Mouse (Mus musculus) stomach, embryonic 14.5 days (tissue): ENCODE data around the gene Lrba. TPM values are rescaled to one million over a fixed set of nuclear protein-coding genes. Genes with fewer than 3 reads are reported as not detected.

Source experiments
- ATAC-seq: fragments of 200-750 bp; cut with Nextera tagmentation; 2 replicates; pipeline ENCODE4 v1.8.0; 2017; ENCODE audit warnings: low read depth, moderate TSS enrichment; ENCODE audit not compliant: insufficient number of reproducible peaks, insufficient read depth, low FRiP score
- H3K27ac ChIP-seq: fragments of 300-500 bp; sonication (generic); 2 replicates; pipeline ENCODE4 v1.5.1; 2014; ENCODE audit warnings: mild to moderate bottlenecking, low read length, moderate library complexity, mixed read lengths
- H3K27me3 ChIP-seq: fragments of 300-500 bp; sonication (generic); 2 replicates; pipeline ENCODE4 v1.6.1; 2014; ENCODE audit warnings: low read length, control low read depth, mixed read lengths; ENCODE audit not compliant: control insufficient read depth, insufficient read depth
- H3K36me3 ChIP-seq: fragments of 300-500 bp; sonication (generic); 2 replicates; pipeline ENCODE4 v1.6.1; 2014; ENCODE audit warnings: mild to moderate bottlenecking, control low read depth, low read length, moderate library complexity, mixed read lengths; ENCODE audit not compliant: control insufficient read depth, insufficient read depth
- H3K4me1 ChIP-seq: fragments of 300-500 bp; sonication (generic); 2 replicates; pipeline ENCODE4 v1.6.1; 2014; ENCODE audit warnings: low read length, control low read depth, mixed read lengths; ENCODE audit not compliant: control insufficient read depth, insufficient read depth
- H3K4me2 ChIP-seq: fragments of 300-500 bp; sonication (generic); replicated peaks from 2 replicates; pipeline ENCODE4 v1.6.1; 2014; ENCODE audit warnings: low read depth, low read length, control low read depth
- H3K4me3 ChIP-seq: fragments of 300-500 bp; sonication (generic); 2 replicates; pipeline ENCODE4 v1.5.1; 2014; ENCODE audit warnings: low read depth, low read length, control low read depth
- H3K9ac ChIP-seq: fragments of 300-500 bp; sonication (generic); replicated peaks from 2 replicates; pipeline ENCODE4 v1.6.1; 2014; ENCODE audit warnings: low read depth, mild to moderate bottlenecking, control low read depth, low read length, moderate library complexity, mixed read lengths
- H3K9me3 ChIP-seq: fragments of 300-500 bp; sonication (generic); 2 replicates; pipeline ENCODE4 v1.6.1; 2016; ENCODE audit warnings: low read depth, low read length, control low read depth; ENCODE audit not compliant: control insufficient read depth
- WGBS: fragments of 180-500 bp; shearing (Covaris S2); extraction: QIAGEN DNeasy Blood & Tissue Kit; methylation state at CpG from one replicate; pipeline ENCODE4 v1.1.7; 2014; 5-methylcytosine and 5-hydroxymethylcytosine counted together
- polyA plus RNA-seq: library from polyadenylated mRNA; unstranded; fragments of >200 nt; fragmentation: Nextera tagmentation; extraction: Ambion mirVana; gene quantifications from 2 replicates; pipeline ENCODE4 v1.2.1, GENCODE M21; 2014

Lrba gene
- polyA plus RNA-seq, 1 experiment from 2014 or later = 11.4 TPM

DNA sequence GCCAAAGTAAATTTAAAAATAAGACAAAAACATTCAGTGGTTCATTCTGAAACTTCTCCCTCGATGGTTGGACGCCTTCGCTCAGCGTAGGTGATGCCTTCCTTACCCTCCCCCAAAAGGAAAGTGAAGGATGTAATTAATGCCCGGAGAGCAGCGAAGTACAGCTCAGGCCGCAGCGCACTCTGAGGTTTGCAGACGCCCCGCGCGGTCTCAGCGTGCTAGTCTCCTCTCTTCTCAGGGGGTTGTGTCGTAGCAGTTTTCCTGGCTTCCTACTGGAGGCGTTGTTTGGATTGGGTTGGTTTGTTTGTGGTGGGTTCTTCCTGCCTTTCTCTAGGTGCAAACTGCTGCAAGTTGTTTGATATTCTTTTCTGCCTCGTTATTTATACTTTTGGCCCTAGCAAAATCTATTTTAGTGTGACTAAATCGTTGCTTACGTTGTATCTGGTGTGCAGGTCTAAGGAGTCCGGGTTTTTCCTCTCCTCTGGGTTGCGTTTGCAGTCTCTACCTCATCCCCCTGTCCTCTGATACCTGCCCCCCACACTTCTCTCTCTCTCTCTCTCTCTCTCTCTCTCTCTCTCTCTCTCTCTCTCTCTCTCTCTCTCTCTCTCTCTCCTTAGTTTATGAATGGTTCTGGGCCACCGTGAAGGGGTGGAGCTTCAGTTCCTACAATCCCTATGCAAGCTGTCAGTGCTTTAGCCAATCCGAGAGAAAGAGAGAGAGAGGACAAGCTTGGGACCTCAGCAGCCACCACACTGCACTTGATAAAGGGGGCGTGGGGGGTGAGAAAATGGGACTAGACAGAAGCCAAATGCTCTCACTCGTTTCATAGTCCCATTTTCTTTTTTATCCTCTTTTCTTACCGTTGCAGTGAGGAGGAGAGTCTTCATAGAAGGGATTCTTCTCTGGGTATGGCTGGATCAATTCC lies 323.9 kb downstream of the Lrba start, which contains the start of gene Mab21l2:
Gene Mab21l2, minus strand, starts transcription at position 539 of the 925 bp plus-strand sequence.
- peaks cover 5% of the 10 kb centered on the region for H3K4me1 ChIP-seq
- H3K27me3 ChIP-seq = peaks cover 30% of the 10 kb centered on the region
- peak within 1 kb of the TSS; percentile 48; the same call in 1 of the 2 replicates for H3K27ac ChIP-seq
- H3K36me3 ChIP-seq = no peaks in the 10 kb centered on the region
- H3K4me2 ChIP-seq = peak within 1 kb of the TSS; percentile 42; the same call in 1 of the 2 replicates
- WGBS = 4% methylated on average over 25 of the region's 25 CpGs
- no peak within 1 kb of the TSS for H3K9ac ChIP-seq
- peak within 1 kb of the TSS; percentile 29 for H3K4me3 ChIP-seq
- H3K9me3 ChIP-seq = no peaks in the 10 kb centered on the region
- ATAC-seq = no peak

DNA sequence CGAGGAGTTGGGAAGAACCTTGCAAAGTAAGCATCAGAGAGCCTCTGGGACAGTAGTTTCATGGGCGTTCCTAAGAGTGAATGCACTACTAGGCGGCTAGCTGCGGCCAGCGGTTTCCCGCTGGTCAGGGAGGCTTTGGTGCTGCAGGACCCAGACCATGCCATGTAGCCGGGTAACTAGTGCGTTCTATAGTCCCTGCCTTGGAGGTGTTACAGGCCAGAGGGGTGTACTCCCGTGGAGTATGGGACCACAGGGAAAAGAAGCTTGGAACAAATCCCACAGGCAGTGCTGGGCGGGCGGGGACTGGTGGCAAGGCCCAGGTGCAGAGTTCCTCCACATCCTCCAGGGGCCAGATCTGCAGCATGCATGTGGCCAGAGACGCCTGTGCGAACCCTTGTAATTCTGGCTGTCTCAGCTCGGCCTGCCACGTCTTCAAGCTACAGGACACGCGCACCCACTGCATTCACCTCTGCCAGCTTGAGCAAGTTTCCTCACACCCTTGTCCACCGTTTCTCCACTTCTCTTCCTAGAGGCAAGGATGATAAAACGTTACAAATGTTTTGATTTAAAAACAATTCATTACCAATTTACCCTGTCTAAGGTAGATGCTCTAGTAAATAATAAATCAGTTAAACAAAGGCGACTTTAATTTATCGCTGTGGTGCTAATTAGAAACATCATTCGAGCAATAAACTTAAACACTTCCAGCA lies 326.0 kb downstream of the Lrba start:
- H3K4me2 ChIP-seq = peak overlapping the region; percentile 10; the same call in 1 of the 2 replicates
- H3K9me3 ChIP-seq = no peaks in the 10 kb centered on the region
- H3K36me3 ChIP-seq = no peaks in the 10 kb centered on the region
- H3K4me3 ChIP-seq = no peak overlapping the region
- peaks cover 5% of the 10 kb centered on the region for H3K4me1 ChIP-seq
- H3K27me3 ChIP-seq = peaks cover 28% of the 10 kb centered on the region
- no peak overlapping the region for H3K27ac ChIP-seq
- H3K9ac ChIP-seq = no peak overlapping the region
- peak; percentile 56; the same call in 1 of the 2 replicates for ATAC-seq
- WGBS = 6% methylated on average over 22 of the region's 22 CpGs

DNA sequence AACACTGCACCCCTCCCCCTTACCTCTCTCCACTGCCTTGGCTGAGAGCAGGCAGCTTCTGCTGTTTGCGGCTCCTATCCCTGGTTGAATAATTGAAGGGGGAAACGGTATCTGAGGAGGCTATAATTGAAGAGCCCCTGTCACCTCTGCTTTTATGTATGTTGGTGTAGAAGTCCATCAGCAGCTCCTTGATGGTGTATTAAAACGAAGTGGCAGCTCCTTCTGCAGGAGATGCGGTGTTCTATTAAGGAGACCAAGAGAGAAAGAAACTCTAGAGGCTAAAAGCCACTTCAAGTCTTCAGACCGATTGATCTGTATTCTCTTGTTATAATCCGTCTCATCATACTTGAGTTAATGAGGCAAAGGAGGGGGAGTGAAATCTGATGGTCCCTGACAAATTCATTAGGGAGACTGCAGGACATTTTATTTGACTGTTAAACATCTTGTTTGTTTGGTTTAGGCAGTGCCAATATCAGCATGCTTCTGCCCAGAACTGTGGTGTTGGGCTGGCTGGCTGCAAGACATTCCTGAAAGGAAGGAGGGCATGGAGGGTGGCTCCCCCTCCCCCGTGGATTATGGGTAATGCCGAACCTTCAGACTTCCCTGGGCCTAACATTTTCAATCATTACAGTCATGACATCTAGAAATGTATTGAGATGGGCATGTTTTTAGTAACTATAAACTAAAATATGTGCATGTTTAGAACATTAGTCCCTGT lies 326.7 kb downstream of the Lrba start:
- H3K27me3 ChIP-seq = peaks cover 28% of the 10 kb centered on the region
- no peak for ATAC-seq
- no peak overlapping the region for H3K9ac ChIP-seq
- H3K9me3 ChIP-seq = no peaks in the 10 kb centered on the region
- no peak overlapping the region for H3K4me2 ChIP-seq
- H3K36me3 ChIP-seq = no peaks in the 10 kb centered on the region
- H3K4me3 ChIP-seq = no peak overlapping the region
- WGBS = 22% methylated on average over 8 of the region's 8 CpGs
- peaks cover 5% of the 10 kb centered on the region for H3K4me1 ChIP-seq
- H3K27ac ChIP-seq = no peak overlapping the region

DNA sequence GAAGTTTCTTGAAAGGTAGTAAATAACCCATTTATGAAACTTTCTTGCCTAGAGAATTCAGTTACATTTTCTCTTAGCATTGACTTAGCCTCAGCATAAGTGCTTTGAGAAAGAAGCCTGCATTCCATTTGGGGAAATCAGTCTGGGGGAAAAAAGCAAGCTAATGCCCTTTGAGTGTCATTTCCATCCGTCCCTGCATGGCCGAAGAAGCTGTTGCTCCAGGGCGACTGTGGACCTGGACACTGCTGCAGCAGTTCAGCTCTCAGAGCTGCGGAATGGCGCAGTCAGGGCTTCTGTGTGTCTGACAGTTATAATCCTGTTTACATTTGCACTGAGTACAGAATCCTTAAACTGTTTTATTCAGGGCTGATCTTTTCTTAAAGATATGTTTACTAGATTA lies 327.7 kb downstream of the Lrba start:
- Histone ChIP-seq H3K4me3 (no peak overlapping the region), H3K27me3 (peaks cover 20% of the 10 kb centered on the region), H3K36me3 (no peaks in the 10 kb centered on the region), H3K4me2 (no peak overlapping the region), H3K9me3 (no peaks in the 10 kb centered on the region), H3K9ac (no peak overlapping the region), H3K4me1 (peaks cover 3% of the 10 kb centered on the region), H3K27ac (no peak overlapping the region)
- 42% methylated on average over 5 of the region's 5 CpGs for WGBS
- no peak for ATAC-seq

DNA sequence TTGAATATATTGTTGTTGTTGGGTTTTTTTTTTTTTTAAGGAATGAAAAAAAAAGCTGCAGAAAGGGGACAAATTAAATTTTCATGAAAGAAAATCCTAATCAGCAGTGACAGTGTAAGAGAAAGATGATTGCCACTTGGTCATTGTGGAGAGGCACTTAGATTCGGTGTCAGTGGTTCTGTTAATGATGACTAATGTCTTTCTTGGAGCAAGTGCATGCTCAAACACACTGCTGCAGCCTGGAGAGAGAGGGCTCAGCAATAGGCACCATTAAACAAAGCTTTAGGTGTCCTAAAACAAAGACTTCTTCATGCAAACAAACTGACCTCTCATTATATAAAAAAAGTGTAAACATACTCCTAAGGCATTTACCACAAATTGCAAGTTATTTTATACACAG lies 334.5 kb downstream of the Lrba start:
- H3K4me1 ChIP-seq = no peaks in the 10 kb centered on the region
- no peak overlapping the region for H3K27ac ChIP-seq
- WGBS = 17% methylated on average over 1 of the region's 1 CpGs
- ATAC-seq = no peak
- no peak overlapping the region for H3K4me3 ChIP-seq
- no peak overlapping the region for H3K4me2 ChIP-seq
- H3K9ac ChIP-seq = no peak overlapping the region
- H3K36me3 ChIP-seq = no peaks in the 10 kb centered on the region
- no peaks in the 10 kb centered on the region for H3K27me3 ChIP-seq
- no peaks in the 10 kb centered on the region for H3K9me3 ChIP-seq

DNA sequence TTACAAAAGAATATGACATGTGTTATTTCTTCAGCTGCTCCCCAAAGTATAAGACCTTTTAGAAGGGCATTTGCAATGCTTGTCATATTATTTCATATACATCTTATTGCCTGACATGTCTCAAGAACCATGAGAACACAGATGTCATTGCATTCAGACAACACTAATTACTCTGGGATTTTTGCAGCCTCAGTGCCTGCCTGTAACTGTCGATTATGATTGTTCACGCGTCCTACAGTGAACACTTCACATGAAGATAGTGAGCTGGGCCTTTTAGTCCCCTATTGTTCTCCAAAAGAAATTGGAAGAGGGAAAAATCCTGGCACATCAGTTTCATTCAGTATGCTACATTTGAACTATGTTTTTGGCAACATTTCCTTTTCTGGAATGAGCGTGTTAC lies 335.2 kb downstream of the Lrba start:
- no peak overlapping the region for H3K4me2 ChIP-seq
- no peak overlapping the region for H3K9ac ChIP-seq
- ATAC-seq = no peak
- no peaks in the 10 kb centered on the region for H3K27me3 ChIP-seq
- no peaks in the 10 kb centered on the region for H3K4me1 ChIP-seq
- H3K4me3 ChIP-seq = no peak overlapping the region
- H3K36me3 ChIP-seq = no peaks in the 10 kb centered on the region
- no peaks in the 10 kb centered on the region for H3K9me3 ChIP-seq
- WGBS = 80% methylated on average over 4 of the region's 4 CpGs
- H3K27ac ChIP-seq = no peak overlapping the region

DNA sequence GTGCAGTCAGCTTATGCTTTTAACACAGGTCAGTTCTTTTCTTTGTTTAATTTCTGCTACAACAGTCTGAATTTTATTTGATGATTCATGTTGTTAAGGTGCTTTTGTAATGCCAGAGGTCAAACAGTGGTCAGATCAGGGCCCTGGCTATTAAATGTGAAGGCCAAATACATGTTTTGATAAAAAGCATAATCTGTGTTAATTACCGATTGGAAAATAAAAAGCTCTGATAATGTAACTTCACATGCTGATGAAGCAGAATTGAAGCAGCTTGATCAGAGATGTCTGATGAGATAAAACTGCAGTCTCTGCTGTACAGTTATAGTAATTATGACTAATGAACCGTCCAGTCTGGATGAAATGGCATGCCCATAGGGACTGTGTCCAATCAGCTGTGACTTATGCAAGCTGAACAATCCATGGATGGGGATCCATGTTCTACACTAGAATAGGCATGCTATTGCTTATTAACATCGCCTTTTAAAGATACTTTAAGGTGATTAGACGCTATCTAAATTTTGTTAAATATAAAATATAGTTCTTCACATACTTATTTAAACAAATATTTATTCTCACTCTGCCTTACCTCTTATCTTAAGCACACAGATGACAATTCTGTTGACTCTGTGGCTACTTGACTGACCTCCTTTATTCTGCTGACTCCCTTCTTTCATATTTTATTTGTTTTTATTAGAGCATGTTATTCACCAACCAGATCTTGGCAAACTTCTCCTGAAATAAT lies 336.0 kb downstream of the Lrba start:
- 77% methylated on average over 4 of the region's 4 CpGs for WGBS
- Histone ChIP-seq H3K9me3 (no peaks in the 10 kb centered on the region), H3K36me3 (no peaks in the 10 kb centered on the region), H3K4me2 (no peak overlapping the region), H3K4me1 (no peaks in the 10 kb centered on the region), H3K27ac (no peak overlapping the region), H3K9ac (no peak overlapping the region), H3K27me3 (no peaks in the 10 kb centered on the region), H3K4me3 (no peak overlapping the region)
- ATAC-seq = no peak

DNA sequence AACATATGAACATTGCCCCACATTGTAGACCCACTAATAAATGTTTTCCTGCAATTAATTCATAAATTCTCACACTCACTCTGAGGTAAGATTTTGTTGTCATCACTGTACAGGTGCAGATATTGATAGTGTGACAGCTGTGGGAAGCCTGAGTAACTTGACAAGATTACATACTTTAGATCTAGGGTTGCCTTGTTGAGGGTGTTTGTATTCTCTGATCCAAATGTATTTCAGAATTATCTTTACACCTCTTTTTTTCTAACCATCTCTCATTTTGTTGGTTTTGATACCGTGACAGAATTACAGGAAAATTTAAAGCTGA lies 336.5 kb downstream of the Lrba start:
- Histone ChIP-seq H3K9ac (no peak overlapping the region), H3K27me3 (no peaks in the 10 kb centered on the region), H3K4me2 (no peak overlapping the region), H3K36me3 (no peaks in the 10 kb centered on the region), H3K4me1 (no peaks in the 10 kb centered on the region), H3K9me3 (no peaks in the 10 kb centered on the region), H3K4me3 (no peak overlapping the region), H3K27ac (no peak overlapping the region)
- no peak for ATAC-seq
- WGBS = 90% methylated on average over 1 of the region's 1 CpGs
